Mouse (Mus musculus) MEL (cell line): Measurements from ENCODE around the gene Klc1. TPM values are rescaled to one million over a fixed set of nuclear protein-coding genes. Genes with fewer than 3 reads are reported as not detected.

Experiments
- DNase-seq: peaks from one replicate; pipeline ENCODE4 v3.0.0; 2011; ENCODE audit warnings: low read depth, low spot score
- H3K27ac ChIP-seq: 2 replicates; pipeline ENCODE4 v1.5.1; 2012; ENCODE audit warnings: low read depth, mild to moderate bottlenecking, control low read depth, low read length, moderate library complexity; ENCODE audit not compliant: control insufficient read depth
- H3K27me3 ChIP-seq, 2 experiments: fragments of 150-350 bp in 1 of 2; sonication (generic) in 1 of 2; 2 replicates each; pipeline ENCODE4 v1.6.1; 2012; ENCODE audit warnings: low read length in 2 of 2, mild to moderate bottlenecking in 2 of 2, improper control_type of control experiment in 1 of 2, moderate library complexity in 1 of 2; ENCODE audit not compliant: insufficient read depth in 2 of 2, control insufficient read depth in 1 of 2
- H3K36me3 ChIP-seq, 2 experiments: 2 replicates each; pipeline ENCODE4 v1.6.1; 2012 to 2014; ENCODE audit warnings: low read length in 2 of 2, improper control_type of control experiment in 1 of 2, inconsistent platforms in 1 of 2, mild to moderate bottlenecking in 1 of 2; ENCODE audit not compliant: insufficient read depth in 2 of 2, control insufficient read depth in 1 of 2
- H3K4me1 ChIP-seq, 2 experiments: fragments of 150-350 bp in 1 of 2; sonication (generic) in 1 of 2; 2 replicates each; pipeline ENCODE4 v1.6.1; 2012; ENCODE audit warnings: low read length in 2 of 2, improper control_type of control experiment in 1 of 2, mild to moderate bottlenecking in 1 of 2; ENCODE audit not compliant: insufficient read depth in 2 of 2, control insufficient read depth in 1 of 2
- H3K4me3 ChIP-seq, 2 experiments: fragments of 150-350 bp in 1 of 2; sonication (generic) in 1 of 2; 2 replicates each; pipeline ENCODE4 v1.5.1; 2012; ENCODE audit warnings: low read depth in 2 of 2, low read length in 2 of 2, mild to moderate bottlenecking in 2 of 2, moderate library complexity in 2 of 2, control low read depth in 1 of 2, improper control_type of control experiment in 1 of 2; ENCODE audit not compliant: control insufficient read depth in 1 of 2, insufficient read depth in 1 of 2
- H3K79me2 ChIP-seq: 2 replicates; pipeline ENCODE4 v1.6.1; 2012; ENCODE audit warnings: mild to moderate bottlenecking, low read length, moderate library complexity; ENCODE audit not compliant: control insufficient read depth, poor library complexity, insufficient read depth
- H3K9ac ChIP-seq: 2 replicates; pipeline ENCODE4 v1.6.1; 2012; ENCODE audit warnings: low read depth, mild to moderate bottlenecking, control low read depth, low read length, moderate library complexity; ENCODE audit not compliant: control insufficient read depth, poor library complexity, severe bottlenecking
- H3K9me3 ChIP-seq: fragments of 150-350 bp; sonication (generic); replicated peaks from 2 replicates; pipeline ENCODE4 v1.6.1; 2012; ENCODE audit warnings: mild to moderate bottlenecking, low read length, improper control_type of control experiment, moderate library complexity; ENCODE audit not compliant: insufficient read depth
- BHLHE40 ChIP-seq: IDR thresholded peaks from 2 replicates; pipeline ENCODE4 v1.6.1; 2012; ENCODE audit warnings: low read depth, mild to moderate bottlenecking, inconsistent platforms, low read length, improper control_type of control experiment, borderline replicate concordance
- CHD2 ChIP-seq: IDR thresholded peaks from 2 replicates; pipeline ENCODE4 v1.6.1; 2011; ENCODE audit warnings: low read length, improper control_type of control experiment
- E2F4 ChIP-seq: IDR thresholded peaks from 2 replicates; pipeline ENCODE4 v1.6.1; 2011; ENCODE audit warnings: low read depth, low read length, improper control_type of control experiment, borderline replicate concordance
- ELF1 ChIP-seq: IDR thresholded peaks from 2 replicates; pipeline ENCODE4 v1.6.1; 2014; ENCODE audit warnings: low read depth, mild to moderate bottlenecking, inconsistent platforms, low read length, improper control_type of control experiment, moderate library complexity
- EP300 ChIP-seq, 2 experiments: IDR thresholded peaks; 2 replicates each; pipeline ENCODE4 v1.6.1; 2011; ENCODE audit warnings: improper control_type of control experiment in 2 of 2, low read length in 2 of 2, low read depth in 1 of 2, mild to moderate bottlenecking in 1 of 2
- GATA1 ChIP-seq: IDR thresholded peaks from 2 replicates; pipeline ENCODE4 v1.6.1; 2011; ENCODE audit warnings: low read depth, low read length, improper control_type of control experiment
- KAT2A ChIP-seq: conservative IDR thresholded peaks from 2 replicates; pipeline ENCODE4 v1.6.1; 2012; ENCODE audit warnings: low read depth, low read length, improper control_type of control experiment, inconsistent platforms
- MAFK ChIP-seq: IDR thresholded peaks from 2 replicates; pipeline ENCODE4 v1.6.1; 2011; ENCODE audit warnings: low read depth, mild to moderate bottlenecking, low read length, improper control_type of control experiment, borderline replicate concordance
- MAX ChIP-seq: IDR thresholded peaks from 2 replicates; pipeline ENCODE4 v1.6.1; 2011; ENCODE audit warnings: low read length, improper control_type of control experiment
- MAZ ChIP-seq: IDR thresholded peaks from 2 replicates; pipeline ENCODE4 v1.6.1; 2012; ENCODE audit warnings: low read depth, mild to moderate bottlenecking, inconsistent platforms, low read length, improper control_type of control experiment
- MEF2A ChIP-seq: IDR thresholded peaks from 2 replicates; pipeline ENCODE4 v1.6.1; 2014; ENCODE audit warnings: low read depth, mild to moderate bottlenecking, inconsistent platforms, low read length, improper control_type of control experiment; ENCODE audit not compliant: poor library complexity, insufficient replicate concordance, severe bottlenecking; ENCODE audit errors: extremely low read depth
- MYB ChIP-seq: IDR thresholded peaks from 2 replicates; pipeline ENCODE4 v1.6.1; 2011; ENCODE audit warnings: mild to moderate bottlenecking, low read depth, low read length, improper control_type of control experiment
- NELFE ChIP-seq: IDR thresholded peaks from 2 replicates; pipeline ENCODE4 v1.6.1; 2011; ENCODE audit warnings: low read depth, low read length, improper control_type of control experiment
- NRF1 ChIP-seq: IDR thresholded peaks from 2 replicates; pipeline ENCODE4 v1.6.1; 2014; ENCODE audit warnings: low read depth, mild to moderate bottlenecking, inconsistent platforms, low read length, improper control_type of control experiment, moderate library complexity; ENCODE audit not compliant: poor library complexity, insufficient read depth, severe bottlenecking
- POLR2AphosphoS2 ChIP-seq: IDR thresholded peaks from 2 replicates; pipeline ENCODE4 v1.6.1; 2011; ENCODE audit warnings: low read length, improper control_type of control experiment
- POLR2AphosphoS5 ChIP-seq: IDR thresholded peaks from 2 replicates; pipeline ENCODE4 v1.6.1; 2012; ENCODE audit warnings: low read depth, borderline replicate concordance, mild to moderate bottlenecking, inconsistent platforms, low read length, moderate library complexity, mixed read lengths
- RAD21 ChIP-seq: IDR thresholded peaks from 2 replicates; pipeline ENCODE4 v1.6.1; 2011; ENCODE audit warnings: mild to moderate bottlenecking, low read depth, low read length, improper control_type of control experiment
- SIN3A ChIP-seq: IDR thresholded peaks from 2 replicates; pipeline ENCODE4 v1.6.1; 2012; ENCODE audit warnings: low read length, improper control_type of control experiment, inconsistent platforms
- SMC3 ChIP-seq: IDR thresholded peaks from 2 replicates; pipeline ENCODE4 v1.6.1; 2011; ENCODE audit warnings: low read depth, low read length, improper control_type of control experiment
- TAL1 ChIP-seq: IDR thresholded peaks from 2 replicates; pipeline ENCODE4 v1.6.1; 2012; ENCODE audit warnings: mild to moderate bottlenecking, inconsistent platforms, low read length, moderate library complexity, mixed read lengths
- UBTF ChIP-seq: IDR thresholded peaks from 2 replicates; pipeline ENCODE4 v1.6.1; 2012; ENCODE audit warnings: low read depth, mild to moderate bottlenecking, inconsistent platforms, low read length, improper control_type of control experiment, moderate library complexity, borderline replicate concordance; ENCODE audit not compliant: insufficient read depth
- USF1 ChIP-seq: IDR thresholded peaks from 2 replicates; pipeline ENCODE4 v1.6.1; 2014; ENCODE audit warnings: low read depth, mild to moderate bottlenecking, inconsistent platforms, low read length, improper control_type of control experiment, moderate library complexity
- USF2 ChIP-seq, 2 experiments: IDR thresholded peaks; 2 replicates each; pipeline ENCODE4 v1.6.1; 2011 to 2012; ENCODE audit warnings: improper control_type of control experiment in 2 of 2, low read length in 2 of 2, borderline replicate concordance in 1 of 2, inconsistent platforms in 1 of 2, low read depth in 1 of 2, mild to moderate bottlenecking in 1 of 2; ENCODE audit not compliant: insufficient read depth in 1 of 2
- ZC3H11A ChIP-seq: IDR thresholded peaks from 2 replicates; pipeline ENCODE4 v1.6.1; 2012; ENCODE audit warnings: low read depth, mild to moderate bottlenecking, inconsistent platforms, low read length, improper control_type of control experiment
- ZKSCAN1 ChIP-seq: IDR thresholded peaks from 2 replicates; pipeline ENCODE4 v1.6.1; 2012; ENCODE audit warnings: low read depth, mild to moderate bottlenecking, inconsistent platforms, low read length, improper control_type of control experiment, moderate library complexity
- ZMIZ1 ChIP-seq: IDR thresholded peaks from 2 replicates; pipeline ENCODE4 v1.6.1; 2012; ENCODE audit warnings: low read depth, mild to moderate bottlenecking, inconsistent platforms, low read length, improper control_type of control experiment, moderate library complexity
- polyA plus RNA-seq, 2 experiments: library from polyadenylated mRNA; stranded (reverse) in 1 of 2; unstranded in 1 of 2; fragments of >175 nt in 1 of 2; fragments of >200 nt in 1 of 2; gene quantifications; 2 replicates each; pipeline versions ENCODE4 v1.2.1 to v1.2.4; 2012; ENCODE audit warnings: low replicate concordance in 2 of 2, low read depth in 1 of 2; ENCODE audit not compliant: insufficient read length in 2 of 2, insufficient read depth in 1 of 2, missing spikeins in 1 of 2
- total RNA-seq: library from RNA; depleted of rRNA; stranded (reverse); fragments of 300-350 nt; gene quantifications from 2 replicates; pipeline ENCODE4 v1.2.3, GENCODE M21; 2012

The Klc1 gene
- total and polyA plus RNA-seq, 3 experiments, result 30.7 to 60.4 TPM; not detected in 1

- TF ChIP-seq SIN3A, result no peak
- TF ChIP-seq BHLHE40, result no peak
- TF ChIP-seq ZMIZ1, result no peak
- no peak for TF ChIP-seq ZKSCAN1
- no peak for TF ChIP-seq MAZ
- no peak for TF ChIP-seq POLR2AphosphoS5
- TF ChIP-seq USF2 (IDR thresholded peaks at IDR 0.05; ENCODE audit: borderline replicate concordance in 1 of 2, insufficient read depth in 1 of 2, low read depth in 1 of 2, low read length in 2 of 2), result no peak
- no peak for TF ChIP-seq RAD21
- no peak for TF ChIP-seq SMC3
- no peak for TF ChIP-seq E2F4
- TF ChIP-seq NRF1, result no peak
- TF ChIP-seq ELF1, result no peak
- no peak for TF ChIP-seq MAFK
- no peak for TF ChIP-seq EP300 (IDR thresholded peaks at IDR 0.05; ENCODE audit: low read depth in 1 of 2, low read length in 2 of 2)
- TF ChIP-seq ZC3H11A, result no peak
- TF ChIP-seq MYB, result no peak
- TF ChIP-seq CHD2, result no peak
- TF ChIP-seq TAL1, result no peak
- TF ChIP-seq GATA1, result no peak
- no peaks in the 10 kb centered on the region for H3K27me3 ChIP-seq
- no peak overlapping the region for H3K27ac ChIP-seq
- H3K36me3 ChIP-seq, result peaks cover 0 to 6% of the 10 kb centered on the region in 2 experiments; a peak in 2 of 4 replicates
- H3K9ac ChIP-seq, result no peak overlapping the region
- H3K4me1 ChIP-seq, result peaks cover 2 to 12% of the 10 kb centered on the region in 2 experiments
- H3K4me3 ChIP-seq, result no peak overlapping the region
- H3K79me2 ChIP-seq, result no peaks in the 10 kb centered on the region
- DNase-seq, result no peak
- no peaks in the 10 kb centered on the region for H3K9me3 ChIP-seq
Observed at GRCm38 (mm10) chr12:111752491-111752890, 6.2 kb upstream of the Klc1 start.

DNA sequence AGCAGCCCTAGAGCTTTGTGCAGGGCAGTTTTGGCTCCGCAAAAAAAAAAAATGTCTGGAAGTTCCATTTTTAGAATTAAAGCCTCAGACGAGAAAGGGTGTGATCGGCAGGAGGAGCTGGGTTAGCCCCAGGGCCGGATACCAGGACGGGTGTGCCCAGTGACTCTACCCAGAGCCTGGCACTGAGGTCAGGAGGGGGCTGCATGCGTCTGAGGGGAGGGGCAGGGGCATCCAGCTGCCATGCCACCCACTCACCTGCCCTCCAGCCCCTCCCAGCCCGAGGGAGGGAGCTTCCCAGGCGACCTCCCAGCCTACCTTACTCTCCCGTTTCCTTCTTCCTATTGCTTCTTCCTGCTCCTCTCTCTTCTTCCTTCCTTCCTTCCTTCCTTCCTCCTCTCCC is 5.3 kb upstream of the Klc1 start:
- H3K4me1 ChIP-seq, result peaks cover 5 to 17% of the 10 kb centered on the region in 2 experiments
- H3K4me3 ChIP-seq, result no peak overlapping the region
- no peaks in the 10 kb centered on the region; the same call in 1 of the 2 replicates for H3K79me2 ChIP-seq
- H3K36me3 ChIP-seq, result peaks cover 0 to 6% of the 10 kb centered on the region in 2 experiments; a peak in 2 of 4 replicates
- no peaks in the 10 kb centered on the region for H3K27me3 ChIP-seq
- H3K9me3 ChIP-seq, result no peaks in the 10 kb centered on the region
- no peak overlapping the region for H3K9ac ChIP-seq
- no peak overlapping the region for H3K27ac ChIP-seq
- TF ChIP-seq USF1 (no peak), POLR2AphosphoS5 (no peak), TAL1 (no peak), SMC3 (no peak), UBTF (no peak), NELFE (no peak), NRF1 (no peak), MAZ (no peak), MEF2A (no peak), RAD21 (no peak), BHLHE40 (no peak), MAX (no peak), E2F4 (no peak), CHD2 (no peak), ELF1 (no peak), POLR2AphosphoS2 (no peak), SIN3A (no peak), USF2 (IDR thresholded peaks at IDR 0.05; ENCODE audit: borderline replicate concordance in 1 of 2, insufficient read depth in 1 of 2, low read depth in 1 of 2, low read length in 2 of 2) (no peak), KAT2A (no peak)
- no peak for DNase-seq
